ENCODE assay signal across 9 mouse cellular contexts in genomic region chr2:5995538-5995937, GRCm38 (mm10). TPM values are rescaled to one million over a fixed set of nuclear protein-coding genes. Genes with fewer than 3 reads are reported as not detected.
A peak's percentile ranks its signal among the peaks of the same experiment; 100 is the strongest.
DNase-seq lines count a peak whose midpoint lies in the region; ATAC-seq and TF ChIP-seq lines count a peak whose summit lies in the region.
"Had no signal": no experiment of that assay in that cellular context is flagged by ENCODE, and none has a peak within 500 bp of the region (broad histone marks: within the 10 kb centered on the region; RNA-seq: fewer than 3 reads in every experiment).

No protein-coding gene starts in this region.

- H3K27ac ChIP-seq in heart, embryonic 12.5 days (ENCODE audit: poor library complexity, severe bottlenecking), result no peak overlapping the region
- 0 out of 2 replicates have a peak overlapping the region, but pooled peaks have one; percentile 26 for H3K27ac ChIP-seq in lung, postnatal 0 days (ENCODE audit: low read length)
- H3K27ac ChIP-seq in forebrain, embryonic 13.5 days, result no peak overlapping the region
- H3K27ac ChIP-seq: limb, embryonic 12.5 days had no signal

- DNase-seq in heart, adult 8-10 months (ENCODE audit: low spot score), result peak; percentile 26
- peak; percentile 53 for DNase-seq in urinary bladder, postnatal 14 days (ENCODE audit: low spot score)
- DNase-seq in urinary bladder, adult 2 months (ENCODE audit: low spot score), result no peak
- DNase-seq in cerebellum, postnatal 36 days, result peak; percentile 6 to 50
- peak; percentile 77 for DNase-seq in lung, postnatal 0 days (ENCODE audit: low spot score)

- TF ChIP-seq CTCF in lung, postnatal 0 days (IDR thresholded peaks at IDR 0.05), result peak; percentile 73

- no peak for ATAC-seq in heart, embryonic 12.5 days (ENCODE audit: insufficient number of reproducible peaks, low FRiP score)
- peak; percentile 61 for ATAC-seq in inflammation-experienced regulatory T-cells, adult 6 months
- ATAC-seq in lung, postnatal 0 days, result peak; percentile 40; the same call in 1 of the 2 replicates
- no peak for ATAC-seq in forebrain, embryonic 13.5 days

- H3K9ac ChIP-seq in heart, embryonic 12.5 days, result no peak overlapping the region
- H3K9ac ChIP-seq in lung, postnatal 0 days (replicated peaks; ENCODE audit: low read depth), result no peak overlapping the region
- no peak overlapping the region for H3K9ac ChIP-seq in forebrain, embryonic 13.5 days
- H3K9ac ChIP-seq: limb, embryonic 12.5 days had no signal

- no peak for TF ChIP-seq EP300 in lung, postnatal 0 days (IDR thresholded peaks at IDR 0.05)

- H3K4me1 ChIP-seq in heart, embryonic 12.5 days (replicated peaks), result no peaks in the 10 kb centered on the region
- H3K4me1 ChIP-seq in lung, postnatal 0 days (ENCODE audit: insufficient read depth, low read depth, low read length), result no peaks in the 10 kb centered on the region
- H3K4me1 ChIP-seq in forebrain, embryonic 13.5 days, result no peaks in the 10 kb centered on the region
- H3K4me1 ChIP-seq: limb, embryonic 12.5 days had no signal

- H3K36me3 ChIP-seq in heart, embryonic 12.5 days, result peaks cover 13% of the 10 kb centered on the region; the same call in 1 of the 2 replicates
- H3K36me3 ChIP-seq in lung, postnatal 0 days (ENCODE audit: insufficient read depth, low read length), result no peaks in the 10 kb centered on the region
- peaks cover 19% of the 10 kb centered on the region for H3K36me3 ChIP-seq in forebrain, embryonic 13.5 days (ENCODE audit: poor library complexity, severe bottlenecking)

- 21% methylated on average over 5 of the region's 5 CpGs for WGBS in heart, embryonic 12.5 days
- WGBS in lung, postnatal 0 days, result 14% methylated on average over 5 of the region's 5 CpGs
- 22% methylated on average over 5 of the region's 5 CpGs for WGBS in forebrain, embryonic 13.5 days

- no peaks in the 10 kb centered on the region for H3K9me3 ChIP-seq in heart, embryonic 12.5 days (replicated peaks)
- H3K9me3 ChIP-seq in lung, postnatal 0 days (ENCODE audit: low read length), result no peaks in the 10 kb centered on the region
- no peaks in the 10 kb centered on the region for H3K9me3 ChIP-seq in forebrain, embryonic 13.5 days (replicated peaks)
- H3K9me3 ChIP-seq: limb, embryonic 12.5 days had no signal

- no peak overlapping the region for H3K4me3 ChIP-seq in heart, embryonic 12.5 days
- H3K4me3 ChIP-seq in lung, postnatal 0 days (ENCODE audit: low read depth, low read length), result no peak overlapping the region
- H3K4me3 ChIP-seq in forebrain, embryonic 13.5 days, result no peak overlapping the region
- H3K4me3 ChIP-seq: limb, embryonic 12.5 days had no signal

- H3K27me3 ChIP-seq in heart, embryonic 12.5 days (replicated peaks), result no peaks in the 10 kb centered on the region
- no peaks in the 10 kb centered on the region for H3K27me3 ChIP-seq in lung, postnatal 0 days (replicated peaks; ENCODE audit: insufficient read depth, low read length)
- no peaks in the 10 kb centered on the region for H3K27me3 ChIP-seq in forebrain, embryonic 13.5 days
- H3K27me3 ChIP-seq: limb, embryonic 12.5 days had no signal

- no peak overlapping the region for H3K4me2 ChIP-seq in heart, embryonic 12.5 days
- no peak overlapping the region for H3K4me2 ChIP-seq in lung, postnatal 0 days (replicated peaks; ENCODE audit: low read depth, low read length)
- H3K4me2 ChIP-seq in forebrain, embryonic 13.5 days, result no peak overlapping the region
- H3K4me2 ChIP-seq: limb, embryonic 12.5 days had no signal

RNA-seq across cellular contexts. Expression of gene Upf2, which starts 44.3 kb away (rescaled TPM):
- 10 to 100 TPM; 18.6 to 20.6 (median 19.1) TPM for total RNA-seq in heart, adult 8-10 months (2022)
- polyA plus RNA-seq in heart, embryonic 12.5 days (2016; fragmentation: Nextera tagmentation; extraction: Ambion mirVana), result 7.3 and 8.2 TPM in 2 replicates
- polyA plus RNA-seq in urinary bladder, adult 2 months (2012; rRNA removed), result 15.3 and 25.0 TPM in 2 replicates
- polyA plus RNA-seq in inflammation-experienced regulatory T-cells, adult 6 months (2017; shearing (Covaris generic)), result 10 to 100 TPM; 16.7 to 20.1 (median 17.3) TPM
- 5.8 and 7.1 TPM in 2 replicates for polyA plus RNA-seq in lung, postnatal 0 days (2015; fragmentation: Nextera tagmentation; extraction: Ambion mirVana)
- 9.9 and 10.7 TPM in 2 replicates for polyA plus RNA-seq in forebrain, embryonic 13.5 days (2015; fragmentation: Nextera tagmentation; extraction: Ambion mirVana)

RNA-seq across cellular contexts. Expression of gene Dhtkd1, which starts 52.9 kb away (rescaled TPM):
- 1 to 10 TPM; 3.7 to 9.4 (median 4.0) TPM for total RNA-seq in heart, adult 8-10 months (2022)
- 2.0 and 2.1 TPM in 2 replicates for polyA plus RNA-seq in heart, embryonic 12.5 days (2016; fragmentation: Nextera tagmentation; extraction: Ambion mirVana)
- polyA plus RNA-seq in urinary bladder, adult 2 months (2012; rRNA removed), result 2.4 and 4.0 TPM in 2 replicates
- under 1 TPM in 2 of 3 experiments, not detected in 1; 0.12 to 0.33 TPM for polyA plus RNA-seq in inflammation-experienced regulatory T-cells, adult 6 months (2017; shearing (Covaris generic))
- polyA plus RNA-seq in lung, postnatal 0 days (2015; fragmentation: Nextera tagmentation; extraction: Ambion mirVana), result 0.39 and 0.98 TPM in 2 replicates
- polyA plus RNA-seq in forebrain, embryonic 13.5 days (2015; fragmentation: Nextera tagmentation; extraction: Ambion mirVana), result 4.2 and 4.6 TPM in 2 replicates

Comparison
In these comparisons a context has a peak if more than half of its experiments do, and no peak if none do; other contexts are left out.
1. ATAC-seq: peak in inflammation-experienced regulatory T-cells, adult 6 months (single experiment) and lung, postnatal 0 days (single experiment); none in heart, embryonic 12.5 days (single experiment) and forebrain, embryonic 13.5 days (single experiment).